Mouse (Mus musculus) heart, adult 18-20 months (tissue): ENCODE measurements around the gene Defb13. TPM values are rescaled to one million over a fixed set of nuclear protein-coding genes. Genes with fewer than 3 reads are reported as not detected.
"Not testable (repeated sequence)": the region's sequence is repeated elsewhere in the genome, so short reads cannot be mapped to it uniquely, and the experiment has no call there.

Experiments used
- DNase-seq, 2 experiments: peaks; one replicate each; pipeline ENCODE4 v3.0.0; 2021 to 2022; ENCODE audit warnings: mixed read lengths in 1 of 2
- long read RNA-seq, 2 experiments: library from polyadenylated mRNA; stranded (forward); transcript quantifications; one replicate each; pipeline ENCODE4 v2.0.0; 2021
- total RNA-seq, 2 experiments: library from RNA; stranded (reverse); gene quantifications; 2 replicates each; pipeline ENCODE4 v1.2.3; 2021

The Defb13 gene
- total RNA-seq, result not detected
- long read RNA-seq, experiment 1, result 0 reads
- long read RNA-seq, experiment 2, result 0 reads

GRCm38 (mm10) chr8:21946462-21946861, at the start of gene Defb13:
TSS of gene Defb13 (plus strand) at chr8:21946762.
- DNase-seq, result no peak

DNA sequence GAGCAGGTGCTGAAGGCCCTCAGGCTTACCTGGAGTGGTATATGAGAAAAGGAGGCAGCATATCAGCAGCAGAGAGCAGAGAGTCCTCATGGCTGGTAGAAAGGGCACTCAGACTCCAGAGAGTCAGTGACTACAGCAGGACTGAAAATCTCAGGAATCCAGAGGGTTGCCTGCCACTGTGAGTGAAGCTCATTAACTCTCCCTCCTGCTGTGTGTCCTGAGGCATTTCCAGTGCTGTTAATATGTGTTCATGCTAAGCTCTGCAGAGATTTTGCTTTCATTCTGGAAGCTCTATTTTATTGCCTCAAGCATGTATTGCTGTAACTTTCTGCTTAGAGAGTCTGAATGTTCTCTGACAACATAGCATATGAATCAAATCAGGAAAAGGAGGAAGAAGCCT, 40.3 kb upstream of the Defb13 start, which contains the start of gene Defb11:
Defb11 (minus strand) TSS at position 123 of the 400 bp plus-strand sequence.
- DNase-seq, result not testable (repeated sequence)

DNA sequence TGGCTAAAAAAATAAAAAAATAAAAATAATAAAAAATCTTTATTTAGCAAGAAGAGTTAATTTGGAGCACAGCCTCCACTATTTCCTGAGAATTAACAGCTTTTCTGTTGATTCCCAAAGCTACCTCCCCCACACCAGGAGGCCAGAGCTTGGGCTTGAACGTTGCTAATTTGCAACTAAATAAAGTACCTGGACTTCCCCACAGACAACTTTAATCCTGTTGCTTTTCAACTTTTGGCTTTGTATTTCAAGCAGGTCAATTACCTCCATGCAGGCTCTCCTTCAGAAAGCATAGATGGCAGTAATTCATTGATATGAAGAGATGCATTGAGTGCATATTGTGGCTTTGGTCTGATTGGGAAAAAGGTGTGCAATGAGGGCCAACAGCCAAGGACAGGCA, 34.6 kb upstream of the Defb13 start:
- DNase-seq, result no peak

GRCm38 (mm10) chr8:21912554-21912953, 34.0 kb upstream of the Defb13 start:
- DNase-seq, result no peak

DNA sequence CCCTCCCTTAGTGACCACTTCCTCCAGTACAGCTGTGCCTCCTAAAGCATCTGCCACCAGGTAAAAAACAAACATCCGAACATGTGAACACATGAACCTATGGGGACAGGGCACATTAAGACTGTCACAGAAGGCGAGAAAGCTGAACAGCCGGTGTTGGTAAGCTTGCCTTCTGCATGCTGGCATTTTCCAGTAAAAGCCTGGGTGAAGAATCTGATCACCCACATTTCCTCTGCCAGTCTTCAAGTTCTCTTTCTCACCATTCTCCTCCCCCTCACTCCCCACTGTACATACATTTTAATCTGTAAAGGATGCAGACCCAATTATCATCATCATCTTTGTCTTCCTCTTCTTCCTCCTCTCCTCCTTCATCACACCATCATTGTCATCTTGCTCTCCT, 30.9 kb upstream of the Defb13 start:
- DNase-seq, result no peak

GRCm38 (mm10) chr8:21930754-21931153, 15.8 kb upstream of the Defb13 start:
- not testable (repeated sequence) for DNase-seq

GRCm38 (mm10) chr8:21932610-21933009, 14.0 kb upstream of the Defb13 start, which contains the start of gene Defb15:
TSS of gene Defb15 (minus strand) at chr8:21932710.
- no peak for DNase-seq

DNA sequence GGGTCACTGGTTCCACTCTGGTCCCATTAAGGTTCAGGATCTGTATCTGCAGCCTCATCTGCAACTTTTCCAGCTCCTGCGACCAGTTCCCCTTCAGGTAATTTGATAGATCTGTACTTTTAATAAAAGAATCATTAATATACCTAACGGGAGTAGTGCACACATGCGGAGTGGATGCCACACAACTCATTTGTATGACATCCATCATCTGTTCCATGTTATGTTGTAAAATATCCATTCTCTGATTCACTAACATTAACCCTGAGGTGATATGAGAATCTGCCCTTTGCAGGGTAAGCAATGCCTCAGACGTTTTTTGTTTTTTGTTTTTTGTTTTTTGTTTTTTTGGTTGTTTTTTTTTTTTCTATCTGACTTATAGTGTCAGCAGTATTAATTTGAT, 8.5 kb upstream of the Defb13 start, which contains the start of gene Defb35:
Defb35 (plus strand) TSS at position 301 of the 400 bp plus-strand sequence.
- DNase-seq, result not testable (repeated sequence)

GRCm38 (mm10) chr8:21947311-21948017, 902 bp downstream of the Defb13 start:
- DNase-seq, result no peak

GRCm38 (mm10) chr8:21955321-21955720, 8.8 kb downstream of the Defb13 start:
- peak in 1 of 2 experiments; percentile 17 for DNase-seq

GRCm38 (mm10) chr8:21956336-21956735, 9.8 kb downstream of the Defb13 start:
- no peak for DNase-seq

GRCm38 (mm10) chr8:21958414-21958813, 11.9 kb downstream of the Defb13 start, which contains the start of gene Fam90a1a:
TSS of gene Fam90a1a (plus strand) at chr8:21958714.
- no peak for DNase-seq

DNA sequence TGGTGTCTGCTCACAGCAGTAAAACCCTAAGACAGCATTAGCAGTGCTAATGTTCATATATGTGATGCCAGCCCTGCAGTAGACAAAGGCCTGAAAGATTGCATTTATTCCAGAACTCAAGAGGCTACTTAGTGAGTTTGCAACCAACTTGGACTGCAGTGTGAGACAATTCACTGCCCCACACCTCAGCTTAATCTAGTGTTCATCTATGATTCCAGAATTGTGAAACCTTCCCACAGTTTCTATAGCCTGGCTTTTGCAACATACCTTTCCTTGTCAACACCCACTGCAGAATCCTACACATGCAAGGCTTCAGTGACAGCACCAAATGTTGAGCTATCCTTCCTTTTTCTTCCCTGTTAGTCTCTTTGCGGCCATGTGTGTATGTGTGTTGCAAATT, 20.1 kb downstream of the Defb13 start:
- no peak for DNase-seq

DNA sequence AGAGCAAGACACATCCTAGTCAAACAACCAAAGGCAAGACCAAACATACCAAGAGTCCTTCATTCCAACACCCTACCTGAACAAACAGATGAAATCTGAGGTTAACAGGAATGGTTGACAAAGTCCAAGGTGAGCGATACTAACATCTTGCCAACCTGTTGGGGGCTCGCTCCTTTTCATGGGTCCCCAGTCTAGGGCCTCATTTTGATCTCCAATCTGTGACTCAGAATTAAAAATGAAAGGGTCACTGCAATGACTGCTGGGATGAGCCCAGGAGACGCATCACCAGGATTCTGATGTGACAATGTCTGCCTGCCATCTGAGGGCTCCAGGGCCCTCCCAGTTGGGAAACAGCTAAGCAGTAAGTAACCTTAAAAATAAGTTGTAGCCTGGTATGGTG, 22.9 kb downstream of the Defb13 start, which contains the start of gene Ccdc70:
Ccdc70 (plus strand) TSS at position 301 of the 400 bp plus-strand sequence.
- DNase-seq, result no peak

- no peak for DNase-seq
These were observed 31.6 kb downstream of the Defb13 start for GRCm38 (mm10) chr8:21978193-21978592.

GRCm38 (mm10) chr8:21981664-21982337, 35.2 kb downstream of the Defb13 start:
- no peak for DNase-seq

- DNase-seq, result peak; percentile 36 to 53
These were observed 45.6 kb downstream of the Defb13 start for GRCm38 (mm10) chr8:21992184-21992583.

DNA sequence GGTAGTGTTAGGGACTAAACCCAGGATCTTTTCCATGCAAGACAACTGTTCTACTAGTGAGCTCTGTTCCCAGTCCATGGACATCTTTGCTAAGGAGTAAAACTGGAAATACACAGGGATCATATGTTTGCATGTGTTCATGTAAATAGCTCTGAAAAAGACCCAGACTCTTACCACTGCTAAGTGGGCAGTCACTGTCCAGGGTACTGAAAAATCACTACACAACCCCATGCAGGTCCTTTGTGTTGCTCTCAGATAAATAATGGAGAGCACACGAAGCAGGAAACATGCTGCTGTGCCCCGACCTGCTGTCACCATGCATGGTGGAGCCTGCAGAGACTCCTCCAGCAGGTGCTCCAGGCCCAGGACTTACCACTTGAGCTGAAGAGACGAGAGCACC, 48.6 kb downstream of the Defb13 start:
- DNase-seq, result no peak

Other genes starting within 250 kb of the Defb13 start
- gene AY761184, start 243.1 kb upstream of the Defb13 start, total RNA-seq, result not detected
- not detected for gene Defa24, start 212.3 kb upstream of the Defb13 start, total RNA-seq
- gene Defb50, start 123.2 kb upstream of the Defb13 start, total RNA-seq, result not detected
- not detected for gene Defb2, start 106.8 kb upstream of the Defb13 start, total RNA-seq
- gene Defb10, start 87.9 kb upstream of the Defb13 start, total RNA-seq, result not detected
- not detected for gene Defb9, start 61.3 kb upstream of the Defb13 start, total RNA-seq
- not detected for gene Defb11, start 40.4 kb upstream of the Defb13 start, total RNA-seq
- not detected for gene Defb15, start 14.1 kb upstream of the Defb13 start, total RNA-seq
- not detected for gene Defb35, start 8.4 kb upstream of the Defb13 start, total RNA-seq
- gene Fam90a1a, start 12.0 kb downstream of the Defb13 start, total RNA-seq, result not detected
- not detected for gene Ccdc70, start 23.0 kb downstream of the Defb13 start, total RNA-seq
- gene Atp7b, start 113.5 kb downstream of the Defb13 start, total RNA-seq, result under 1 TPM; 0.15 to 0.33 TPM
- 1 to 10 TPM; 8.3 to 9.6 TPM for gene Alg11, start 114.0 kb downstream of the Defb13 start, total RNA-seq
- gene Nek5, start 178.3 kb downstream of the Defb13 start, total RNA-seq, result under 1 TPM in 1 of 2 experiments, not detected in 1; 0.33 TPM
- 1 to 10 TPM; 1.9 to 2.2 TPM for gene Nek3, start 219.7 kb downstream of the Defb13 start, total RNA-seq
- under 1 TPM; 0.13 to 0.74 TPM for gene Ckap2, start 239.1 kb downstream of the Defb13 start, total RNA-seq
- 10 to 100 TPM; 26.7 to 29.0 TPM for gene Vps36, start 246.0 kb downstream of the Defb13 start, total RNA-seq